Mouse (Mus musculus): Measurements from ENCODE around the gene Ptrh1.

DNA sequence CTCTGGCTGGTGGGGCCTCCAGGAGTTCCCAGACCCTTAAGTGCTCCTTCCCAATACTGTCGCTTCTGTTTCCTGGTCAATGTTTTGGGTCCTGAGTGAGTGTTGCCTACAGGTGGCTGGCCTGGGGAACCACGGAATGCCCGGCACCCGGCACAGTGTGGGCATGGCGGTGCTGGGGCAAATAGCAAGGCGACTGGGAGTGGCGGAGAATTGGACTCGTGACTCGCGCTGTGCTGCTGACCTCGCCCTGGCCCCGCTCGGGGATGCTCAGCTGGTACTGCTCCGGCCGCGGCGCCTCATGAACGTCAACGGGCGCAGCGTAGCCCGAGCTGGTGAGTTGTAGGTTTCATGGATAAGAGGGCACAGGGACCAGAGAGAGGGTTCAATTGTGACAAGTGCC, 606 bp downstream of the Ptrh1 start:
- no peak for TF ChIP-seq GATA1 (IDR thresholded peaks at IDR 0.05; ENCODE audit: borderline replicate concordance, low read length)
- no peak for TF ChIP-seq FLI1 (IDR thresholded peaks at IDR 0.05; ENCODE audit: low read length)

Measured in megakaryocyte, embryonic 14.5 days (primary cell).